Mouse (Mus musculus) cerebellum, adult 9-10 months (tissue): ENCODE measurements around the gene Stoml1.
"Not testable (repeated sequence)": the region's sequence is repeated elsewhere in the genome, so short reads cannot be mapped to it uniquely, and the experiment has no call there.

Experiments used
- DNase-seq: peaks from one replicate; pipeline ENCODE4 v3.0.0; 2022

The Stoml1 gene

GRCm38 (mm10) chr9:58242696-58243095, 10.3 kb upstream of the Stoml1 start:
- no peak for DNase-seq

GRCm38 (mm10) chr9:58243696-58244095, 9.3 kb upstream of the Stoml1 start:
- no peak for DNase-seq

GRCm38 (mm10) chr9:58246083-58246591, 6.8 kb upstream of the Stoml1 start:
- no peak for DNase-seq

- peak; percentile 77 for DNase-seq
These were observed 5.8 kb upstream of the Stoml1 start for GRCm38 (mm10) chr9:58247064-58247759.

GRCm38 (mm10) chr9:58248746-58249413, 4.1 kb upstream of the Stoml1 start:
- DNase-seq = no peak

GRCm38 (mm10) chr9:58249592-58250192, 3.3 kb upstream of the Stoml1 start, which contains the start of gene Pml:
Pml (minus strand) TSS chr9:58249786.
- peak; percentile 59 for DNase-seq

- no peak for DNase-seq
These were observed 2.6 kb upstream of the Stoml1 start for GRCm38 (mm10) chr9:58250322-58250721.

- not testable (repeated sequence) for DNase-seq
These were observed 2.2 kb upstream of the Stoml1 start for GRCm38 (mm10) chr9:58250730-58251129.

GRCm38 (mm10) chr9:58253805-58254122, 800 bp downstream of the Stoml1 start:
- not testable (repeated sequence) for DNase-seq

- no peak for DNase-seq
These were observed 2.1 kb downstream of the Stoml1 start for GRCm38 (mm10) chr9:58255105-58255504.

GRCm38 (mm10) chr9:58255704-58256685, 3.0 kb downstream of the Stoml1 start:
- DNase-seq = no peak

GRCm38 (mm10) chr9:58262507-58262906, 9.5 kb downstream of the Stoml1 start:
- no peak for DNase-seq

- DNase-seq = no peak
These were observed 12.4 kb downstream of the Stoml1 start for GRCm38 (mm10) chr9:58265368-58265767.

- DNase-seq = no peak
These were observed 13.6 kb downstream of the Stoml1 start for GRCm38 (mm10) chr9:58266571-58267011.

- DNase-seq = no peak
These were observed 14.1 kb downstream of the Stoml1 start for GRCm38 (mm10) chr9:58267046-58267445.

- no peak for DNase-seq
These were observed 15.7 kb downstream of the Stoml1 start for GRCm38 (mm10) chr9:58268384-58269313.

GRCm38 (mm10) chr9:58270081-58270480, 17.1 kb downstream of the Stoml1 start:
- DNase-seq = no peak

GRCm38 (mm10) chr9:58271109-58271508, 18.1 kb downstream of the Stoml1 start:
- DNase-seq = no peak

- not testable (repeated sequence) for DNase-seq
These were observed 18.6 kb downstream of the Stoml1 start for GRCm38 (mm10) chr9:58271551-58271950.

- DNase-seq = no peak
These were observed 19.1 kb downstream of the Stoml1 start for GRCm38 (mm10) chr9:58272068-58272541.

GRCm38 (mm10) chr9:58272855-58273254, 19.9 kb downstream of the Stoml1 start:
- no peak for DNase-seq
